Mouse (Mus musculus): ENCODE results near the gene Acox2.

Gene Acox2

GRCm38 (mm10) chr14:8213803-8214224 lies 45.3 kb downstream of the Acox2 start, which contains the start of gene Kctd6:
TSS of gene Kctd6 (plus strand) at chr14:8214140.
- DNase-seq (ENCODE audit: extremely low spot score): peak; percentile 99

DNA sequence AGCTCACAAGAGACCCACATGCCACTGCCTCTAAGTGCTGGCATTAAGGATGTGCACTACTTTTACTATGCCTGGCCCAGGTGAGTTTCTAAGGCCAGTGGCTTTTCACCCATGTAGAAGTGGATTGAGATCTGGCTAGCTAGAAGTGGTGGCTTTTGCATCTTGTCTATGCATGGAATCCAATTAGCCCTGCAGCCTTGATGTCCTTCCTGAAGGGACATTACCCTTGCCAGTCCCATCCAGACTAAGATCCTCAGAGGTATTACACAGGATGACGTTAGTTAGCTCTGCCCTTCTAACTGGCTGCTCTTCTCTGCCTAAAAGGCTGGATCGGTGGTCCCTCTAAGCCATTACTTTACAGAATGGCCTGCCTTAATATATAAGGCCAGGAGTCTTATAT lies 46.2 kb downstream of the Acox2 start:
- DNase-seq (ENCODE audit: extremely low spot score): no peak

DNA sequence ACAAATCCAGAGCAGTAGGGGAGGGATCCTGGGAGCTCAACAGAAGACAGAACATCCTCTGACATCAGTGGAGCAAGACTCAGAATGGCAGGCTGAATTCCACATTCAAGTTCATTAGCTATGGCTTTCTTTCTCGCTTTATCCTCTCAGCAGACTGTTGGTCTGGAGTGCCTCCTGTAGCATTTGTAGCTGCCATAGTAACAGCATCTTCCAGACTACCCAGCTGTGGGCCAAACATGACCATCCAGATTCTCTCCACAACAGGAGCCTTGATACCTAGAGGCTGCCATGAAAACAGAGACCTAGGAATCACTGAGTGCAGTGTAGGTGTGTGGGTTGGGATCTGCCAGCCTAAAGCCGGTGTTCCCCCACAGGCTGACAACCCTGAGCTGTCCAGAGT lies 49.3 kb downstream of the Acox2 start:
- DNase-seq (ENCODE audit: extremely low spot score): no peak

- no peak for DNase-seq (ENCODE audit: extremely low spot score)
Measured at GRCm38 (mm10) chr14:8208876-8209275, 50.3 kb downstream of the Acox2 start.

GRCm38 (mm10) chr14:8207543-8207942 lies 51.6 kb downstream of the Acox2 start:
- no peak for DNase-seq (ENCODE audit: extremely low spot score)

DNA sequence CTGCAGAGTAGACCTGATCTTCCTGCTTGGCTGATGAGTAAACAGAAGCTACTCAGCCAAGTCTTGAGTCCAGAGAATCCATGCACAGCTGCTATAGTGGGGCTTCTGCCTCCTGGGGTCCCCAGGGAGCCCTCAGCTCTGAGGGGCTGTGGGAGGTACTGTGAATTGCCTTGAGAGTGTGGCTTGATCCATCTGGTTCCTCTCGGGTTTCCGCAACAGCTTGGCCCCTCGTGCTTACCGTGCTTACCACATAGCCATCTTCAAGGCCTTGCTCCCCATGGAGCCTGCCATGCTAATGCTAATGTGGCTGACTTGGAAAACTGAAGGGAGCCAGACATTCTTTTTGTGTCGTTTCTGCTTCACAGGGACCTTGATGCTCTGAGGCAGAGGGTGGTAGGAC lies 52.0 kb downstream of the Acox2 start:
- DNase-seq (ENCODE audit: extremely low spot score): no peak

DNA sequence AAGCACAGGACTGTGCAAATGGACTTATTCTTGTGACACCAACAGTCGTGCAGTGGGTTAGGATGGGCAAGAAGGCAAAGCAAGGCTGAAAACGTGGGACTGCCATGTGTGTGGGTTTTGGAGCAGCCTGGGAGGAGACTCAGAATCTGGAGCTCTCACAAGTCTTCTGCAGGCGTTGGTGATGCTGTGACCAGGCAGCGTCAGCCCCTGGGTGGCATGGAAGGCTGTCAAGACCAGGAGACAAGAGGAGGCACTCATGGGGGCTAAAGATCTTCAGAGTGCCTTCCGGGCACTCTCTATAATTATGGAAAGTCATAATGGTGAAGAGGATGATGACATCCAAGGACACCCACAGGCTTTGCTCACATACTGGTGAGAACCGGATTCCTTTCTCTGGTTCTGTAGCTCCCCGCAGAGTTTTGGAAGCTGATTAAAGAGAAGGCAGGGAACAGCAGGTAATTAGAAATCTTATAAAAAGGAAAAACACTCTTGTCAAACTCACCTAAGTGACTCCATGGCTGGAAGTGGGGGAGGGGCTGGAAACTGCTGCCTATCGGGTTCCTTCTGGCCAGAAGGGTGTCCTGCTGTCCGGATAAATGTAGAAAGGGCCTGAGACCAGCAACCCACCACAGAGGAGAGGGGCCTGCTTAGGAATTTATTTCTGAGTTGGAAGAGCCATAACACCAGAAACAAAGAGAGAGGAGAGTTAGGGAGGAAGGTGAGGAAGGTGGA lies 52.8 kb downstream of the Acox2 start:
- no peak for DNase-seq (ENCODE audit: extremely low spot score)

DNA sequence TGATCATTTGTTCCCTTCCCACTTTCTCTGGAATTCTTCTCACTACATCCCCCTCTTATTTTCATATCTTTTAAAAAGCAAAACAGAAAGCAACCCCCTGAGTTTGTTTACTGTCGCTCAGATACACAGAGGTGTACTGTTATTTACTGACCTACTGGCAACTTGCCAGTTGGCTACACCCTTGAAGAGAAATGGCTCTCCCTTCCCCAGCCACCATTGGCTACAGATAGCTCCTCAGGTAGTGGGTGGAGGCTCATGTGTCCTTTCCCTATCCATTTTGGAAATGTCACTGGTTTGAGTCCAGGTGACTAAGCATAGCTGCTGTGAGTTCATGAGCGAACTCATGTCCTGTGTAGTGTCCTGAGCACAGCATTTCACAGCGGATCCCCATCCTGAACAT lies 57.4 kb downstream of the Acox2 start:
- no peak for DNase-seq (ENCODE audit: extremely low spot score)

GRCm38 (mm10) chr14:8200769-8201168 lies 58.4 kb downstream of the Acox2 start:
- no peak for DNase-seq (ENCODE audit: extremely low spot score)

DNA sequence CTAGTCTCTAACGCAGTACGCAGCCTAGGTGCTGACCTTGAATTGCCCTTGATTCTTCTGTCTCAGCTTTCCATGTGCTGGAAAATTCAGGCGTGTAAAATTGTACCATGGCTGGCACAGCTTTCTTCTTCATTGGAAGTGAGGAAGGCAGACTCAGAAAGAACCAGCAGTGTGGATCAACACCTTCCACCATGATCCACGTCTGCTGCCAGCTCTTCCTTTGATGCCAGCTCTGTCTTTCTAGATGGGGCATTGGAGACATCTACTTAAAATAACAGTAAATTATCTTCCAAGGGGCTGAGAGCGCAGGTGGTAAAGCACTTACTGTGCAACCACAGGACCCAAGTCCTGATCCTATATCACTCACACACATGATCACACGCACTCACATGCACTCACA lies 66.4 kb downstream of the Acox2 start:
- no peak for DNase-seq (ENCODE audit: extremely low spot score)

DNA sequence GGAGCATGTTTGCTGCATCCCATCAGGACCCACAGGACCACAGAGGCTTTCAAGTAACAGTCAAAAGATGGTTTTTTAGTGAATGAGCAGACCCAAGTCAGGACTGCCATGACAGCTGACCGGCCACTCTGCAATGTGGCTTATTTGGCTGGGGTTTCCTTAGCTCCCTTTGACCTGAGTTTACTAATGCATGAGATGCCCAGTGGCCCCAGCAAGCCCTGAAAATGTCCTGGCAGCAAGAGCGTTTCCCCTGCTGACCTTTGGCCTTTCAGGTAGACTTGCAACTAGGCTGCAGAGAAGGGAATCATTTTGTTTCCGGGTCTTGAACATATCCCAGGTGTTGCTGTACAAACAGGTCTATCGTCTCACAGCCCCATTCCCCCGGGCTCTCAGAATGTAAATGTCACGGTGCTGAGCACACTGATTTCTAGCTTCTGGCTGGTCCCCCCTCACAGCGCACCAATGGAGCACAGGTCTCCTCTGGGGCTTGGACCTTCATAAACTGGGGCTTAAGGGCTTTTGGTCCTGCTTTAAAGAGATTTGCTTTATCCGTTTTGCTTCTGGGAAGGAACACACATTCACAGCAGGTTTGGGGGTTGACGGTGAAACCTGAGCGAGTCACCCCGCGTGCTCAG lies 67.7 kb downstream of the Acox2 start:
- DNase-seq (ENCODE audit: extremely low spot score): no peak

- no peak for DNase-seq (ENCODE audit: extremely low spot score)
Measured at GRCm38 (mm10) chr14:8190556-8190955, 68.6 kb downstream of the Acox2 start.

DNA sequence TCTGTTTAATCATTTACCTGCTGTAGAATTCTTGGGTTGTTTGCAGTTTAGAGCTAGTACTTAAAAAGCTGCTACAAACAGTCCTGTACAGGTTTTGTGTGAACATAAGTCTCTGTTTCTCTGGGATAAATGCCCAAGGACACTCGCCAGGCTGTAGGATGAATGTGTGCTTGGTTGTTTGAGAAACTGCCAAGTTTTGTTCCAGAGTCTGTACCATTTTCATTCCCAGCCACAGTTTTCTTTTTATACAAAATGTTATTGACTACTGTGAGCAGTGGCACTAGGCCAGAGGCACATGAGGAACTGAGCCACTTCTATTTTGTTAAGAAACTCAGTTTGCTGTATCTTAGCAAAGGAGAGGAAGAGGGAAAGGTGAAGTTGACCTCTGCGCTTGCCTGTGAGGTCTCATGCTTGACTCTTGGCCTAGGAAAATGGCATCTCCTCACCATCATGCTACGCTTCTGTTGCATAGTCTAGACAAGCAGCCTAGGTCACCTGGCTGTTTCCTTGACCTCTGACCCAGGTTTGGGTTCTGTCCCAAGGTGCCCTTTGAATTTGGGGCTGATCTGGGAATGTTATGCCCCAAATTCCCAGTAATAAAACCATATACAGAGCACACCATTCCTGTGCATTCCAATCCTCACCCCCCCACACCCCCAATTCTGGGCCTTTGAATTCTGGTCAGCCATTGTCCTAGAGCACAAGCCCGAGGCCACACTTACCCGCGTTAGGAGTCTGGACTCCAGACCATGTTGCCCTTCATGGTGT lies 72.7 kb downstream of the Acox2 start:
- no peak for DNase-seq (ENCODE audit: extremely low spot score)

DNA sequence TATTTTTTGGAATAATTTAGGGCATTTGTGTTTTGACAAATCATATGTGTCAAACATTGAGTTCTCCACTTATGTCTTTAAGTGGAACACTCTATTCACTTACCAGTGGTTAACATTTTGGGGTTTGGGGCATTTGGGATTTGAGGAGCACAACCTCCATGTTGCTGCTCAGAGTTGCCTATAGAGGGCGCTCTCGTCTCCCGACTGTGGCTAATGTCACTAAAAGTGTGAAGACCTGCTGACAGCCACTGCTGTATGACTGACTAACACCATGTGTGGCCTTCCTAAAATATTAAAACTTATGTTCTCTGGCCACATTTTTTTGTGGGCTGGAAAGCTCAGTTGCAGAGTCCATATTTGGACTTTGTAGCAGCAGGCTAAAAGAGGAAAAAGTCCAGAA lies 75.8 kb downstream of the Acox2 start:
- DNase-seq (ENCODE audit: extremely low spot score): no peak

GRCm38 (mm10) chr14:8180371-8181035 lies 78.7 kb downstream of the Acox2 start:
- no peak for DNase-seq (ENCODE audit: extremely low spot score)

GRCm38 (mm10) chr14:8176251-8176650 lies 82.9 kb downstream of the Acox2 start:
- peak; percentile 39 for DNase-seq (ENCODE audit: extremely low spot score)

All from embryo, embryonic 9.5 days (tissue).